Mouse (Mus musculus): ENCODE measurements around the gene Osbpl11. TPM values are rescaled to one million over a fixed set of nuclear protein-coding genes. Genes with fewer than 3 reads are reported as not detected.

Gene Osbpl11
- polyA plus RNA-seq, 1 experiment, result 21.2 TPM

DNA sequence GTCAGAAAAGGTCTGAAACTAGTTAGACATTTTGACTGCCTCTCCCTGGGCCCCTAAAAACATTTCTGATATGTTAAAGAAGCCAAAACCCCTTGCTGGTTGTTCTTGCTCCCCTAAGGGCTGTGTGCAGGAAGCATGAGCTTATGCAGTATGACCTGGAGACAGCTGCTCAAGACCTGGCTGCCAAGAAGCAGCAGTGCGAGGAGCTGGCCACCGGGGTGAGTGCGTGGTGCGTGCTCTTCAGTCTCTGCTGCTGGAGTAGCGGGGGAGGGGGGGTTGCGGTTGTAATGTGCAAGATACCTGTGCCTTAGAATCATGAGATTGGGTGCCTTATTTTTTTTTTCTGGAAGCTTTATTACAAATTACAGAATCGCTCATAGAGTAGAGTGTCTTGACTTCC, 105.1 kb downstream of the Osbpl11 start:
- Histone ChIP-seq H3K4me3 (ENCODE audit: insufficient read depth, low read length) (no peak overlapping the region), H3K27ac (ENCODE audit: insufficient read depth, low read length) (no peak overlapping the region), H3K4me1 (ENCODE audit: control insufficient read depth, insufficient read depth, low read length) (no peaks in the 10 kb centered on the region)
- no peak for TF ChIP-seq POLR2A (IDR thresholded peaks at IDR 0.05; ENCODE audit: low read depth, low read length)
- no peak for TF ChIP-seq CTCF (IDR thresholded peaks at IDR 0.05; ENCODE audit: borderline replicate concordance, insufficient read depth, low read length)

- Histone ChIP-seq H3K27ac (ENCODE audit: insufficient read depth, low read length) (no peak overlapping the region), H3K4me1 (ENCODE audit: control insufficient read depth, insufficient read depth, low read length) (no peaks in the 10 kb centered on the region), H3K4me3 (ENCODE audit: insufficient read depth, low read length) (no peak overlapping the region)
- TF ChIP-seq POLR2A (IDR thresholded peaks at IDR 0.05; ENCODE audit: low read depth, low read length) (no peak), CTCF (IDR thresholded peaks at IDR 0.05; ENCODE audit: borderline replicate concordance, insufficient read depth, low read length) (no peak)
Measured at GRCm38 (mm10) chr16:33292241-33292640, 107.4 kb downstream of the Osbpl11 start.

Other genes starting within 250 kb of the Osbpl11 start
- 1.4 and 2.1 TPM in 2 replicates for gene Iqcg, start 128.9 kb upstream of the Osbpl11 start, polyA plus RNA-seq (2011; ENCODE audit: insufficient read length, low read depth, missing spikeins)
- gene Rpl35a, start 128.6 kb upstream of the Osbpl11 start, polyA plus RNA-seq (2011; ENCODE audit: insufficient read length, low read depth, missing spikeins), result 1,034 and 1,147 TPM in 2 replicates
- 1.9 and 2.4 TPM in 2 replicates for gene Lmln, start 122.5 kb upstream of the Osbpl11 start, polyA plus RNA-seq (2011; ENCODE audit: insufficient read length, low read depth, missing spikeins)
- 105 and 107 TPM in 2 replicates for gene Snx4, start 66.4 kb downstream of the Osbpl11 start, polyA plus RNA-seq (2011; ENCODE audit: insufficient read length, low read depth, missing spikeins)
- gene Zfp148, start 195.8 kb downstream of the Osbpl11 start, polyA plus RNA-seq (2011; ENCODE audit: insufficient read length, low read depth, missing spikeins), result 65.7 and 80.8 TPM in 2 replicates